Mouse (Mus musculus) myocyte (in vitro differentiated cells): ENCODE measurements around the gene Asf1b.

Experiments used
- CEBPB ChIP-seq: IDR thresholded peaks from 2 replicates; pipeline ENCODE4 v1.6.1; 2011; ENCODE audit warnings: mild to moderate bottlenecking, moderate library complexity; ENCODE audit not compliant: poor library complexity, insufficient read depth, severe bottlenecking
- E2F4 ChIP-seq: IDR thresholded peaks from one replicate; pipeline ENCODE4 v1.6.1; 2011; ENCODE audit warnings: mild to moderate bottlenecking, control low read depth, moderate library complexity; ENCODE audit not compliant: insufficient read depth
- MAX ChIP-seq: IDR thresholded peaks from one replicate; pipeline ENCODE4 v1.6.1; 2011; ENCODE audit warnings: low read depth, mild to moderate bottlenecking, control low read depth
- MYOD1 ChIP-seq, 3 experiments: IDR thresholded peaks; one replicate each; pipeline ENCODE4 v1.6.1; 2011; ENCODE audit warnings: control low read depth in 2 of 3, low read depth in 2 of 3, mild to moderate bottlenecking in 2 of 3, moderate library complexity in 1 of 3; ENCODE audit not compliant: insufficient read length in 2 of 3, control insufficient read depth in 1 of 3
- MYOG ChIP-seq, 3 experiments: IDR thresholded peaks; one replicate each; pipeline ENCODE4 v1.6.1; 2011; ENCODE audit warnings: control low read depth in 2 of 3, low read depth in 2 of 3, mild to moderate bottlenecking in 2 of 3; ENCODE audit not compliant: insufficient read length in 2 of 3, control insufficient read depth in 1 of 3, insufficient read depth in 1 of 3
- POLR2A ChIP-seq: IDR thresholded peaks from one replicate; pipeline ENCODE4 v1.6.1; 2011; ENCODE audit warnings: low read depth, mild to moderate bottlenecking, control low read depth, moderate library complexity; ENCODE audit not compliant: insufficient read length
- TCF12 ChIP-seq: IDR thresholded peaks from one replicate; pipeline ENCODE4 v1.6.1; 2011; ENCODE audit warnings: mild to moderate bottlenecking, control low read depth; ENCODE audit not compliant: poor library complexity, insufficient read depth, severe bottlenecking
- USF1 ChIP-seq: IDR thresholded peaks from one replicate; pipeline ENCODE4 v1.6.1; 2011; ENCODE audit warnings: low read depth, mild to moderate bottlenecking, control low read depth, moderate library complexity

DNA sequence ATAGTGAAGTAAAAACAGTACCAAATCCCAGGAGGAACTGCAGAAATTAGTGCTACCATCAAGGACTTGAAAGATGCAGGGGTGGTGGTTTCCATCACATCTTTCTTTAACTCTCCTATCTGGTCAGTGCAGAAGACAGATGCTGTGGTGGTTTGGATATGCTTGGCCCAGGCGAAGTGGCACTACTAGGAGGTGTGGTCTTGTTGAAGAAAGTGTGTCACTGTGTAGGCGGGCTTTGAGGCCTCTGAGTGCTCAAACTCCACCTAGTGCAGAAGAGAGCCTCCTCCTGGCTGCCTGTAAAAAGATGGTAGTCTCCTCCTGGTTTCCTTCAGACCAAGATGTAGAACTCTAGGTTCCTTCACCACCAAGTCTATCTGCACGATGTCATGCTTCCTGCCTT, 9.8 kb upstream of the Asf1b start:
- TF ChIP-seq MAX: no peak
- no peak for TF ChIP-seq POLR2A
- TF ChIP-seq E2F4: no peak
- TF ChIP-seq CEBPB: no peak
- no peak for TF ChIP-seq TCF12
- TF ChIP-seq USF1: no peak
- TF ChIP-seq MYOD1 (IDR thresholded peaks at IDR 0.05; ENCODE audit: control insufficient read depth in 1 of 3, insufficient read length in 2 of 3, low read depth in 2 of 3): no peak
- no peak for TF ChIP-seq MYOG (IDR thresholded peaks at IDR 0.05; ENCODE audit: control insufficient read depth in 1 of 3, insufficient read depth in 1 of 3, insufficient read length in 2 of 3, low read depth in 2 of 3)
